Mouse (Mus musculus) liver, embryonic 14.5 days (tissue): ENCODE measurements around the gene Pacsin2.

ENCODE experiments used
- CTCF ChIP-seq: IDR thresholded peaks from 2 replicates; pipeline ENCODE4 v1.5.1; 2016; ENCODE audit warnings: antibody characterized with exemption, low read depth, control low read depth
- EP300 ChIP-seq: IDR thresholded peaks from 2 replicates; pipeline ENCODE4 v1.6.1; 2016; ENCODE audit warnings: antibody characterized with exemption, low read depth

DNA sequence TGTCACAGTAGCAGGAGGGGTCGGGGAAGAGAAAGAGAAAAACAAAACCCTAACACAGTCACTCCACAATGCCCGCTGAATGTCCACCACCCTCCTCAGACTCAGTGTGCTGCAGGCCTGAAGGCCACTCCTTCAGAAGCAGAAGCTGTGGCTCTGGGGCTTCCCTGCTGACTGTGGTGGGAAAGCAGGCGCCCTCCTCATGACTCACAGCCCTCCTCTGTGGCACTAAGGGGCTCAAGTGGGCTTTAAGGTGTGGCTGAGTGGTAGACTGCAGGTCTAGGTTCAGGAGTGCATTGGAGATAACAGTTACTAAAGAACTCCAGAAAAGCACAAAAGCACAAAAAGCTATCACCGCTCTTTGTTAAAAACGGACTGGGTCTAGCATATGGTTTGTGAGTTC lies 56.9 kb downstream of the Pacsin2 start:
- no peak for TF ChIP-seq CTCF
- no peak for TF ChIP-seq EP300
